Mouse (Mus musculus) CH12.LX (cell line): ENCODE data around the gene Lpar5. TPM values are rescaled to one million over a fixed set of nuclear protein-coding genes. Genes with fewer than 3 reads are reported as not detected.

Experiments used
- DNase-seq: peaks from one replicate; pipeline ENCODE4 v3.0.0-alpha.2; 2013; ENCODE audit errors: extremely low read depth
- H3K27ac ChIP-seq: 2 replicates; pipeline ENCODE4 v1.5.1; 2012; ENCODE audit warnings: low read depth, mild to moderate bottlenecking, control low read depth, moderate library complexity; ENCODE audit not compliant: insufficient read depth
- H3K27me3 ChIP-seq: replicated peaks from 2 replicates; pipeline ENCODE3; 2012; ENCODE audit warnings: inconsistent platforms
- H3K36me3 ChIP-seq, 2 experiments: replicated peaks in 1 of 2; 2 replicates each; pipeline versions ENCODE3 to v1.6.1; 2012; ENCODE audit warnings: inconsistent platforms in 1 of 2, low read length in 1 of 2, mild to moderate bottlenecking in 1 of 2, mixed read lengths in 1 of 2, moderate library complexity in 1 of 2; ENCODE audit not compliant: control insufficient read depth in 1 of 2, insufficient read depth in 1 of 2
- H3K4me1 ChIP-seq, 2 experiments: 2 replicates each; pipeline ENCODE4 v1.6.1; 2012; ENCODE audit warnings: inconsistent platforms in 1 of 2, moderate library complexity in 1 of 2; ENCODE audit not compliant: insufficient read depth in 2 of 2, control insufficient read depth in 1 of 2
- H3K4me2 ChIP-seq: 2 replicates; pipeline ENCODE4 v1.6.1; 2012; ENCODE audit warnings: low read depth, mild to moderate bottlenecking, control low read depth; ENCODE audit not compliant: poor library complexity, insufficient read depth, severe bottlenecking
- H3K4me3 ChIP-seq, 3 experiments: fragments of 150-350 bp in 1 of 3; sonication (generic) in 1 of 3; replicated peaks in 1 of 3; 2 replicates each; pipeline versions ENCODE3 to v1.5.1; 2011 to 2012; ENCODE audit warnings: low read depth in 2 of 3, low read length in 2 of 3, mild to moderate bottlenecking in 2 of 3, moderate library complexity in 2 of 3, control low read depth in 1 of 3, improper control_type of control experiment in 1 of 3, inconsistent platforms in 1 of 3, mixed read lengths in 1 of 3; ENCODE audit not compliant: poor library complexity in 1 of 3
- H3K79me2 ChIP-seq: replicated peaks from 2 replicates; pipeline ENCODE4 v1.6.1; 2012; ENCODE audit warnings: mild to moderate bottlenecking, moderate library complexity; ENCODE audit not compliant: control insufficient read depth, poor library complexity, insufficient read depth, severe bottlenecking; ENCODE audit errors: extremely low read depth
- H3K9ac ChIP-seq: 2 replicates; pipeline ENCODE4 v1.6.1; 2012; ENCODE audit warnings: low read depth, mild to moderate bottlenecking, control low read depth, moderate library complexity; ENCODE audit not compliant: insufficient read depth
- H3K9me3 ChIP-seq: replicated peaks from 2 replicates; pipeline ENCODE3; 2012; ENCODE audit warnings: low read length, inconsistent platforms, mixed read lengths
- CHD1 ChIP-seq: IDR thresholded peaks from 2 replicates; pipeline ENCODE4 v1.6.1; 2012; ENCODE audit warnings: low read depth, low read length, improper control_type of control experiment, inconsistent platforms
- CTCF ChIP-seq, 2 experiments: IDR thresholded peaks in 1 of 2; conservative IDR thresholded peaks in 1 of 2; 2 replicates each; pipeline ENCODE4 v1.5.1; 2011 to 2012; ENCODE audit warnings: low read depth in 2 of 2, low read length in 2 of 2, improper control_type of control experiment in 1 of 2, inconsistent platforms in 1 of 2, mild to moderate bottlenecking in 1 of 2, moderate library complexity in 1 of 2
- E2F4 ChIP-seq: IDR thresholded peaks from 2 replicates; pipeline ENCODE4 v1.6.1; 2011; ENCODE audit warnings: low read depth, low read length, improper control_type of control experiment; ENCODE audit not compliant: insufficient replicate concordance
- ELF1 ChIP-seq: IDR thresholded peaks from 2 replicates; pipeline ENCODE4 v1.6.1; 2014; ENCODE audit warnings: low read depth, mild to moderate bottlenecking, inconsistent platforms, low read length, improper control_type of control experiment
- EP300 ChIP-seq: IDR thresholded peaks from 2 replicates; pipeline ENCODE4 v1.6.1; 2011; ENCODE audit warnings: low read length, improper control_type of control experiment
- ETS1 ChIP-seq: conservative IDR thresholded peaks from 2 replicates; pipeline ENCODE4 v1.6.1; 2012; ENCODE audit warnings: low read depth, mild to moderate bottlenecking, inconsistent platforms, low read length, improper control_type of control experiment, moderate library complexity
- GABPA ChIP-seq: IDR thresholded peaks from 2 replicates; pipeline ENCODE4 v1.6.1; 2012; ENCODE audit warnings: low read depth, low read length, improper control_type of control experiment, inconsistent platforms; ENCODE audit not compliant: insufficient replicate concordance
- HCFC1 ChIP-seq: IDR thresholded peaks from 2 replicates; pipeline ENCODE4 v1.6.1; 2012; ENCODE audit warnings: low read depth, mild to moderate bottlenecking, inconsistent platforms, low read length, improper control_type of control experiment
- IRF4 ChIP-seq: IDR thresholded peaks from 2 replicates; pipeline ENCODE4 v1.6.1; 2014; ENCODE audit warnings: low read depth, mild to moderate bottlenecking, inconsistent platforms, low read length, improper control_type of control experiment
- JUN ChIP-seq: IDR thresholded peaks from 2 replicates; pipeline ENCODE4 v1.6.1; 2011; ENCODE audit warnings: low read depth, mild to moderate bottlenecking, low read length, improper control_type of control experiment, moderate library complexity; ENCODE audit not compliant: insufficient read depth
- JUND ChIP-seq: conservative IDR thresholded peaks from 2 replicates; pipeline ENCODE4 v1.6.1; 2011; ENCODE audit warnings: low read depth, low read length, improper control_type of control experiment
- MAX ChIP-seq: IDR thresholded peaks from 2 replicates; pipeline ENCODE4 v1.6.1; 2011; ENCODE audit warnings: low read length, improper control_type of control experiment
- MAZ ChIP-seq: IDR thresholded peaks from 2 replicates; pipeline ENCODE4 v1.6.1; 2012; ENCODE audit warnings: low read depth, mild to moderate bottlenecking, inconsistent platforms, low read length, improper control_type of control experiment, moderate library complexity
- MEF2A ChIP-seq: IDR thresholded peaks from 2 replicates; pipeline ENCODE4 v1.6.1; 2014; ENCODE audit warnings: low read depth, mild to moderate bottlenecking, inconsistent platforms, low read length, improper control_type of control experiment, borderline replicate concordance
- NELFE ChIP-seq: IDR thresholded peaks from 2 replicates; pipeline ENCODE4 v1.6.1; 2011; ENCODE audit warnings: low read depth, low read length, improper control_type of control experiment
- PAX5 ChIP-seq: IDR thresholded peaks from 2 replicates; pipeline ENCODE4 v1.6.1; 2012; ENCODE audit warnings: low read length, inconsistent platforms, mixed read lengths
- POLR2AphosphoS2 ChIP-seq: IDR thresholded peaks from 2 replicates; pipeline ENCODE4 v1.6.1; 2011; ENCODE audit warnings: low read depth, low read length, improper control_type of control experiment
- RAD21 ChIP-seq: IDR thresholded peaks from 2 replicates; pipeline ENCODE4 v1.6.1; 2011; ENCODE audit warnings: low read depth, mild to moderate bottlenecking, low read length, improper control_type of control experiment, moderate library complexity
- SMC3 ChIP-seq: IDR thresholded peaks from 2 replicates; pipeline ENCODE4 v1.6.1; 2011; ENCODE audit warnings: low read depth, low read length, improper control_type of control experiment
- TBP ChIP-seq: conservative IDR thresholded peaks from 2 replicates; pipeline ENCODE4 v1.6.1; 2011; ENCODE audit warnings: low read depth, low read length, improper control_type of control experiment
- TCF12 ChIP-seq: IDR thresholded peaks from 2 replicates; pipeline ENCODE4 v1.6.1; 2014; ENCODE audit warnings: low read depth, mild to moderate bottlenecking, inconsistent platforms, low read length, improper control_type of control experiment
- ZKSCAN1 ChIP-seq: IDR thresholded peaks from 2 replicates; pipeline ENCODE4 v1.6.1; 2012; ENCODE audit warnings: low read depth, inconsistent platforms, low read length, improper control_type of control experiment, borderline replicate concordance
- ZNF384 ChIP-seq: IDR thresholded peaks from 2 replicates; pipeline ENCODE4 v1.6.1; 2012; ENCODE audit warnings: low read depth, low read length, improper control_type of control experiment, inconsistent platforms
- dilution Hi-C: fragments of 300-500 bp; cut with MboI; formaldehyde crosslinking; loops from 2 replicates; pipeline ENCODE4 v1.14.3; 2020; ENCODE audit warnings: low sequenced_read_pairs; ENCODE audit not compliant: extremely low pct_unique_long_range_greater_than_20kb, extremely low pct_ligation_motif_present
- in situ Hi-C: fragments of 300-500 bp; cut with MboI; formaldehyde crosslinking; loops from 3 replicates; pipeline ENCODE4 v1.14.3; 2019; ENCODE audit warnings: low sequenced_read_pairs, low pct_ligation_motif_present, low pct_unique_long_range_greater_than_20kb, mixed read lengths
- polyA plus RNA-seq: library from polyadenylated mRNA; unstranded; fragments of >175 nt; gene quantifications from 2 replicates; pipeline ENCODE4 v1.2.1, GENCODE M21; 2012; ENCODE audit warnings: low read depth; ENCODE audit not compliant: insufficient read length
- total RNA-seq, 2 experiments: library from RNA; depleted of rRNA; stranded (reverse); fragments of 300-350 nt in 1 of 2; fragments of >200 nt in 1 of 2; gene quantifications; 2 replicates each; pipeline ENCODE4 v1.2.3; 2012 to 2014

Gene Lpar5
- total and polyA plus RNA-seq, 3 experiments, result 4.5 to 25.9 (median 4.8) TPM

- no peak for DNase-seq
- Histone ChIP-seq H3K36me3 (peaks cover 83 to 93% of the 10 kb centered on the region in 2 experiments), H3K4me3 (no peak overlapping the region), H3K79me2 (no peaks in the 10 kb centered on the region), H3K4me2 (no peak overlapping the region), H3K9me3 (peaks cover under 1% of the 10 kb centered on the region), H3K27ac (no peak overlapping the region), H3K4me1 (no peaks in the 10 kb centered on the region), H3K27me3 (no peaks in the 10 kb centered on the region), H3K9ac (no peak overlapping the region)
- TF ChIP-seq CHD1 (no peak), PAX5 (no peak), HCFC1 (no peak), EP300 (no peak), NELFE (no peak), IRF4 (no peak), GABPA (no peak), ELF1 (no peak), SMC3 (no peak), ZNF384 (no peak), ETS1 (no peak), JUND (no peak), MEF2A (no peak), RAD21 (no peak), POLR2AphosphoS2 (no peak), E2F4 (no peak), TCF12 (no peak)
- dilution Hi-C loops, result no loop called here
- in situ Hi-C loops, result no loop called here
These were observed 44.8 kb downstream of the Lpar5 start for GRCm38 (mm10) chr6:125112553-125112952.

- peaks cover 75 to 91% of the 10 kb centered on the region in 2 experiments for H3K36me3 ChIP-seq
- H3K4me3 ChIP-seq, result no peak overlapping the region
- TF ChIP-seq ELF1 (no peak), PAX5 (no peak), CTCF (conservative IDR thresholded peaks at IDR 0.05 in 1 of 2, IDR thresholded peaks at IDR 0.05 in 1 of 2; ENCODE audit: low read depth in 2 of 2, low read length in 2 of 2) (no peak), POLR2AphosphoS2 (no peak), ZKSCAN1 (no peak), JUN (no peak), MAZ (no peak), TBP (no peak), GABPA (no peak), MAX (no peak)
- dilution Hi-C loops (no loop called here), in situ Hi-C loops (no loop called here)
- no peaks in the 10 kb centered on the region for H3K9me3 ChIP-seq
- no peaks in the 10 kb centered on the region for H3K27me3 ChIP-seq
- H3K4me2 ChIP-seq, result no peak overlapping the region
- no peaks in the 10 kb centered on the region for H3K79me2 ChIP-seq
- DNase-seq, result no peak
- H3K9ac ChIP-seq, result no peak overlapping the region
- no peaks in the 10 kb centered on the region for H3K4me1 ChIP-seq
- no peak overlapping the region for H3K27ac ChIP-seq
These were observed 51.7 kb downstream of the Lpar5 start for GRCm38 (mm10) chr6:125119387-125119786.
